Mouse (Mus musculus) kidney, postnatal 4 days (tissue): Measurements from ENCODE around the gene Kcnk18.

ENCODE experiments used
- DNase-seq, 2 experiments: peaks; one replicate each; pipeline ENCODE4 v3.0.0; 2021; ENCODE audit warnings: mixed read lengths in 2 of 2

The Kcnk18 gene

GRCm38 (mm10) chr19:59218991-59219390 lies at the start of gene Kcnk18:
Gene Kcnk18 (plus strand): TSS chr19:59219214.
- DNase-seq: no peak

- DNase-seq: peak; percentile 43 to 56
These were observed 48.9 kb upstream of the Kcnk18 start, which contains the start of gene Vax1 for GRCm38 (mm10) chr19:59169936-59170765. Gene Vax1 (minus strand): TSS chr19:59170056.

- DNase-seq: no peak
These were observed 48.3 kb upstream of the Kcnk18 start for GRCm38 (mm10) chr19:59170766-59171095.

GRCm38 (mm10) chr19:59171151-59171870 lies 47.7 kb upstream of the Kcnk18 start:
- no peak for DNase-seq

GRCm38 (mm10) chr19:59171871-59172245 lies 47.2 kb upstream of the Kcnk18 start:
- DNase-seq: peak in 1 of 2 experiments; percentile 28

GRCm38 (mm10) chr19:59172781-59173180 lies 46.2 kb upstream of the Kcnk18 start:
- no peak for DNase-seq

- DNase-seq: no peak
These were observed 45.5 kb upstream of the Kcnk18 start for GRCm38 (mm10) chr19:59173341-59174015.

GRCm38 (mm10) chr19:59184000-59184399 lies 35.0 kb upstream of the Kcnk18 start:
- DNase-seq: peak; percentile 73 to 83

- no peak for DNase-seq
These were observed 30.0 kb upstream of the Kcnk18 start for GRCm38 (mm10) chr19:59188981-59189380.

- no peak for DNase-seq
These were observed 28.4 kb upstream of the Kcnk18 start for GRCm38 (mm10) chr19:59190431-59191122.

- DNase-seq: no peak
These were observed 27.9 kb upstream of the Kcnk18 start for GRCm38 (mm10) chr19:59191123-59191505.

GRCm38 (mm10) chr19:59192491-59192890 lies 26.5 kb upstream of the Kcnk18 start:
- no peak for DNase-seq

- DNase-seq: no peak
These were observed 25.6 kb upstream of the Kcnk18 start for GRCm38 (mm10) chr19:59193456-59193855.

GRCm38 (mm10) chr19:59193986-59194820 lies 24.8 kb upstream of the Kcnk18 start:
- DNase-seq: peak; percentile 43 to 56

- no peak for DNase-seq
These were observed 23.7 kb upstream of the Kcnk18 start for GRCm38 (mm10) chr19:59195181-59195770.

GRCm38 (mm10) chr19:59196111-59196666 lies 22.8 kb upstream of the Kcnk18 start:
- peak; percentile 81 to 84 for DNase-seq

GRCm38 (mm10) chr19:59198161-59198560 lies 20.9 kb upstream of the Kcnk18 start:
- DNase-seq: peak; percentile 79 to 83

- peak; percentile 81 to 84 for DNase-seq
These were observed 10.5 kb upstream of the Kcnk18 start for GRCm38 (mm10) chr19:59208475-59208874.

- no peak for DNase-seq
These were observed 10.0 kb upstream of the Kcnk18 start for GRCm38 (mm10) chr19:59208986-59209385.

GRCm38 (mm10) chr19:59216891-59217290 lies 2.1 kb upstream of the Kcnk18 start:
- no peak for DNase-seq

GRCm38 (mm10) chr19:59221131-59221530 lies 2.1 kb downstream of the Kcnk18 start:
- DNase-seq: no peak
